Mouse (Mus musculus) urinary bladder, adult 18-20 months (tissue): ENCODE measurements around the gene Tpk1.

ENCODE experiments used
- DNase-seq, 2 experiments: peaks; one replicate each; pipeline ENCODE4 v3.0.0; 2022; ENCODE audit warnings: low spot score in 2 of 2, mixed read lengths in 2 of 2

The Tpk1 gene

GRCm38 (mm10) chr6:43442191-43442590, 223.9 kb downstream of the Tpk1 start:
- DNase-seq = no peak

GRCm38 (mm10) chr6:43435987-43436541, 230.0 kb downstream of the Tpk1 start:
- DNase-seq = no peak

- no peak for DNase-seq
These were observed 231.7 kb downstream of the Tpk1 start for GRCm38 (mm10) chr6:43434365-43434764.

GRCm38 (mm10) chr6:43424978-43425377, 241.1 kb downstream of the Tpk1 start:
- DNase-seq = no peak

GRCm38 (mm10) chr6:43420358-43420979, 245.6 kb downstream of the Tpk1 start:
- DNase-seq = no peak

- DNase-seq = no peak
These were observed 257.1 kb downstream of the Tpk1 start for GRCm38 (mm10) chr6:43408949-43409348.

- no peak for DNase-seq
These were observed 263.0 kb downstream of the Tpk1 start for GRCm38 (mm10) chr6:43403076-43403475.

GRCm38 (mm10) chr6:43402219-43402997, 263.7 kb downstream of the Tpk1 start:
- no peak for DNase-seq

GRCm38 (mm10) chr6:43396426-43396825, 269.7 kb downstream of the Tpk1 start:
- DNase-seq = no peak

- no peak for DNase-seq
These were observed 270.5 kb downstream of the Tpk1 start for GRCm38 (mm10) chr6:43395538-43395937.

- no peak for DNase-seq
These were observed 274.7 kb downstream of the Tpk1 start for GRCm38 (mm10) chr6:43391358-43391757.

- DNase-seq = no peak
These were observed 278.8 kb downstream of the Tpk1 start for GRCm38 (mm10) chr6:43387273-43387672.

- no peak for DNase-seq
These were observed 281.2 kb downstream of the Tpk1 start for GRCm38 (mm10) chr6:43384841-43385240.

- no peak for DNase-seq
These were observed 281.8 kb downstream of the Tpk1 start for GRCm38 (mm10) chr6:43384304-43384703.

- DNase-seq = no peak
These were observed 283.3 kb downstream of the Tpk1 start for GRCm38 (mm10) chr6:43382750-43383149.

- no peak for DNase-seq
These were observed 283.8 kb downstream of the Tpk1 start for GRCm38 (mm10) chr6:43382284-43382683.

- no peak for DNase-seq
These were observed 292.9 kb downstream of the Tpk1 start for GRCm38 (mm10) chr6:43373206-43373605.

- no peak for DNase-seq
These were observed 298.6 kb downstream of the Tpk1 start for GRCm38 (mm10) chr6:43367434-43367945.

- DNase-seq = no peak
These were observed 299.1 kb downstream of the Tpk1 start for GRCm38 (mm10) chr6:43366952-43367351.

GRCm38 (mm10) chr6:43363917-43364316, 302.2 kb downstream of the Tpk1 start:
- no peak for DNase-seq

GRCm38 (mm10) chr6:43363291-43363820, 302.7 kb downstream of the Tpk1 start:
- DNase-seq = no peak

GRCm38 (mm10) chr6:43361248-43361647, 304.8 kb downstream of the Tpk1 start:
- no peak for DNase-seq

- no peak for DNase-seq
These were observed 305.9 kb downstream of the Tpk1 start for GRCm38 (mm10) chr6:43360214-43360613.
